In the genomic region with DNA sequence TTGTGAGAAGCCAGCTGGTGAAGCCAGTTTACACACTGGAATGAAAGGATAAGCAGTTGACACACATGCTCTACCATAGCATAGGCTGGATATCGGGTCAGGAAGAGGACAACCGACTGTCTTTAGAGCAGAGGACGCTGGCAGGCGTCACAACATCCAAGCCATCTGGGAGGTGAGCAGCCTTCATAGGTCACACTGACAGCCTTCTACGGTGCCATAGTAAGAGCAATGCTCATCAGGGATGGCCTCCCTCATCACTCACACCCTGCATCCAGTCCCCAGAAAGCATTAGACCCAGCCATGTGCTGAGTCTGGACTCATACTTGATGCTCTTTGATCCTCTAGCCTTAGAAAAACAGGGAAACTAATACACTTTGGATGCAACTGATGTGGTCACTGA, we compare ENCODE assay signal across 30 mouse cellular contexts. TPM values are rescaled to one million over a fixed set of nuclear protein-coding genes. Genes with fewer than 3 reads are reported as not detected.
DNase-seq lines count a peak whose midpoint lies in the region; ATAC-seq and TF ChIP-seq lines count a peak whose summit lies in the region.
"Had no signal": no experiment of that assay in that cellular context is flagged by ENCODE, and none has a peak within 500 bp of the region (broad histone marks: within the 10 kb centered on the region; RNA-seq: fewer than 3 reads in every experiment).

No protein-coding gene starts in this region.

- H3K4me3 ChIP-seq in intestine, embryonic 15.5 days (replicated peaks): no peak overlapping the region
- H3K4me3 ChIP-seq in intestine, postnatal 0 days (ENCODE audit: low read depth, low read length): no peak overlapping the region
- no peak overlapping the region for H3K4me3 ChIP-seq in lung, embryonic 16.5 days (ENCODE audit: low read length)
- H3K4me3 ChIP-seq in megakaryocyte, embryonic 14.5 days (replicated peaks): peak overlapping the region; percentile 15
- H3K4me3 ChIP-seq: forebrain, embryonic 10.5 days; forebrain, embryonic 13.5 days; heart, adult 2 months; heart, embryonic 10.5 days; heart, embryonic 13.5 days had no signal

- TF ChIP-seq CTCF in intestine, postnatal 0 days (IDR thresholded peaks at IDR 0.05; ENCODE audit: low read depth): no peak

- no peak overlapping the region for H3K4me2 ChIP-seq in intestine, embryonic 15.5 days (replicated peaks)
- no peak overlapping the region for H3K4me2 ChIP-seq in intestine, postnatal 0 days (replicated peaks; ENCODE audit: low read depth)
- H3K4me2 ChIP-seq in lung, embryonic 16.5 days (ENCODE audit: low read depth, low read length): no peak overlapping the region
- H3K4me2 ChIP-seq: forebrain, embryonic 13.5 days; heart, embryonic 13.5 days; hindbrain, embryonic 14.5 days had no signal

- no peak for DNase-seq in lung, postnatal 25 days (ENCODE audit: low spot score)
- DNase-seq: adrenal gland, postnatal 10 days; adrenal gland, postnatal 36 days; cerebellum, adult 18-20 months; cerebellum, adult 9-10 months; cerebellum, postnatal 14 days; gastrocnemius, postnatal 10 days; gastrocnemius, postnatal 36 days; heart, adult 2 months; heart, postnatal 14 days; heart, postnatal 4 days had no signal

- peaks cover 4% of the 10 kb centered on the region; the same call in 1 of the 2 replicates for H3K4me1 ChIP-seq in intestine, embryonic 15.5 days (replicated peaks)
- H3K4me1 ChIP-seq in intestine, postnatal 0 days (replicated peaks; ENCODE audit: control insufficient read depth, insufficient read depth, low read length): no peaks in the 10 kb centered on the region
- no peaks in the 10 kb centered on the region for H3K4me1 ChIP-seq in lung, embryonic 16.5 days (replicated peaks; ENCODE audit: control insufficient read depth, insufficient read depth, low read length)
- H3K4me1 ChIP-seq in megakaryocyte, embryonic 14.5 days: no peaks in the 10 kb centered on the region; the same call in 1 of the 2 replicates
- H3K4me1 ChIP-seq: heart, embryonic 10.5 days; heart, embryonic 13.5 days had no signal

- ATAC-seq in intestine, embryonic 15.5 days: 0 out of 2 replicates have a peak, but pooled peaks have one; percentile 23
- ATAC-seq in intestine, postnatal 0 days: no peak
- ATAC-seq in lung, embryonic 16.5 days (ENCODE audit: low read depth): peak; percentile 88
- ATAC-seq in megakaryocyte, adult 5-6 weeks (ENCODE audit: poor library complexity, severe bottlenecking): no peak
- ATAC-seq: activated CD4-positive, CD25-positive, alpha-beta regulatory T cell, adult 4 months; forebrain, embryonic 13.5 days; forebrain, embryonic 16.5 days had no signal

- H3K36me3 ChIP-seq in intestine, embryonic 15.5 days: no peaks in the 10 kb centered on the region
- H3K36me3 ChIP-seq in intestine, postnatal 0 days (ENCODE audit: control insufficient read depth, insufficient read depth): no peaks in the 10 kb centered on the region
- no peaks in the 10 kb centered on the region for H3K36me3 ChIP-seq in lung, embryonic 16.5 days (ENCODE audit: control insufficient read depth, insufficient read depth, low read length)
- H3K36me3 ChIP-seq in megakaryocyte, embryonic 14.5 days (replicated peaks; ENCODE audit: low read length): no peaks in the 10 kb centered on the region
- H3K36me3 ChIP-seq: forebrain, embryonic 10.5 days; heart, embryonic 10.5 days; heart, embryonic 13.5 days had no signal

- no peaks in the 10 kb centered on the region for H3K9me3 ChIP-seq in intestine, embryonic 15.5 days
- H3K9me3 ChIP-seq in intestine, postnatal 0 days (ENCODE audit: control insufficient read depth): no peaks in the 10 kb centered on the region
- no peaks in the 10 kb centered on the region for H3K9me3 ChIP-seq in lung, embryonic 16.5 days (ENCODE audit: control insufficient read depth, low read length)
- peaks cover 75% of the 10 kb centered on the region for H3K9me3 ChIP-seq in megakaryocyte, embryonic 14.5 days
- H3K9me3 ChIP-seq: forebrain, embryonic 13.5 days had no signal

- H3K9ac ChIP-seq in intestine, embryonic 15.5 days: no peak overlapping the region
- no peak overlapping the region for H3K9ac ChIP-seq in intestine, postnatal 0 days (ENCODE audit: low read depth, low read length)
- H3K9ac ChIP-seq in lung, embryonic 16.5 days (ENCODE audit: low read length): no peak overlapping the region
- H3K9ac ChIP-seq: forebrain, embryonic 13.5 days; heart, embryonic 13.5 days; hindbrain, embryonic 14.5 days had no signal

- WGBS in intestine, embryonic 15.5 days: 74% methylated on average over 5 of the region's 5 CpGs
- 66% methylated on average over 5 of the region's 5 CpGs for WGBS in intestine, postnatal 0 days
- WGBS in lung, embryonic 16.5 days: 44% methylated on average over 5 of the region's 5 CpGs

- H3K27ac ChIP-seq in intestine, embryonic 15.5 days: no peak overlapping the region
- H3K27ac ChIP-seq in intestine, postnatal 0 days (ENCODE audit: low read depth, low read length): no peak overlapping the region
- no peak overlapping the region for H3K27ac ChIP-seq in lung, embryonic 16.5 days (ENCODE audit: low read length)
- H3K27ac ChIP-seq: forebrain, embryonic 10.5 days; forebrain, embryonic 13.5 days; heart, adult 2 months; heart, embryonic 10.5 days; heart, embryonic 13.5 days; hindbrain, embryonic 14.5 days had no signal

- no peaks in the 10 kb centered on the region for H3K27me3 ChIP-seq in intestine, embryonic 15.5 days (replicated peaks)
- H3K27me3 ChIP-seq in intestine, postnatal 0 days (replicated peaks; ENCODE audit: control insufficient read depth, insufficient read depth, low read length): no peaks in the 10 kb centered on the region
- H3K27me3 ChIP-seq in lung, embryonic 16.5 days (ENCODE audit: control insufficient read depth, insufficient read depth, low read depth, low read length): no peaks in the 10 kb centered on the region
- H3K27me3 ChIP-seq in megakaryocyte, embryonic 14.5 days (replicated peaks): no peaks in the 10 kb centered on the region
- H3K27me3 ChIP-seq: forebrain, embryonic 13.5 days; heart, embryonic 13.5 days had no signal

RNA-seq across cellular contexts. Expression of a gene that starts 3.7 kb away (rescaled TPM):
- polyA plus RNA-seq in intestine, embryonic 15.5 days (2015; fragmentation: Nextera tagmentation; extraction: Ambion mirVana): not detected in 2 replicates
- not detected in 2 replicates for polyA plus RNA-seq in intestine, postnatal 0 days (2015; fragmentation: Nextera tagmentation; extraction: Ambion mirVana)
- not detected in 2 replicates for polyA plus RNA-seq in lung, embryonic 16.5 days (2015; fragmentation: Nextera tagmentation; extraction: Ambion mirVana)
- not detected in 2 replicates for polyA plus RNA-seq in megakaryocyte, embryonic 14.5 days (2012; ENCODE audit: insufficient read depth, low replicate concordance)
- not detected in 2 replicates for total RNA-seq in megakaryocyte, adult 5-6 weeks (2015)
- not detected in 2 replicates for total RNA-seq in megakaryocyte, adult 5-6 weeks (2017)
- total RNA-seq: adrenal gland, postnatal 10 days; adrenal gland, postnatal 36 days; ES-E14; gastrocnemius, adult 18-20 months; gastrocnemius, postnatal 10 days; gastrocnemius, postnatal 36 days; granulocyte monocyte progenitor cell, adult 5-6 weeks; heart, adult 2 months; heart, postnatal 14 days; heart, postnatal 4 days had no signal
- polyA plus RNA-seq: activated CD4-positive, CD25-positive, alpha-beta regulatory T cell, adult 4 months; embryonic facial prominence, embryonic 11.5 days; embryonic facial prominence, embryonic 14.5 days; forebrain, embryonic 10.5 days; forebrain, embryonic 13.5 days; forebrain, embryonic 16.5 days; heart, embryonic 10.5 days; heart, embryonic 13.5 days; heart, embryonic 16.5 days; hindbrain, embryonic 11.5 days; hindbrain, embryonic 14.5 days had no signal

Comparison
In these comparisons a context has a peak if more than half of its experiments do, and no peak if none do; other contexts are left out.
1. ATAC-seq: peak in intestine, embryonic 15.5 days (single experiment) and lung, embryonic 16.5 days (single experiment); none in intestine, postnatal 0 days (single experiment) and megakaryocyte, adult 5-6 weeks (single experiment).